Mouse (Mus musculus): ENCODE measurements around the gene Galnt10. TPM values are rescaled to one million over a fixed set of nuclear protein-coding genes. Genes with fewer than 3 reads are reported as not detected.

Galnt10 gene
- total RNA-seq, 2 experiments from 2014 or later = 47.0 to 51.6 TPM

DNA sequence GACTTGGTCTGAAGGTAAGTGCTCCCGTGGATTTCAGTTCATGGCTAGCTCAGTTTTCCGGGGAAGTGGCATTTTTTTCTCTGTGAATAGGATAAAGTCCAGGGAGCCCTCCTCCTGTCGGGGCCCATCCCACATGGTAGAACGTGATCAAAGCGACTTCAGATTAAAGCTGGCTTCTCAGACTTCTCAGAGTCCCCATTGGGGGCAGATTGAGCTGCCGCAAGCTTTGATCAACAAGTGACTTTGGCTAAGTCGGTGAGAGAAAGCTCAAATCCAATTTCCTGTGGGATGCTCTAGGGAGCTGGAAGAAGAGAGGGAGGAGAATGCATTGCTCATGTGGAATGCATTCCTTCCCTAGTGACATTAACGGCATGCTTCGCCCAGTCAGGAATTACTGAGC lies 10.1 kb upstream of the Galnt10 start:
- no peak for DNase-seq

DNA sequence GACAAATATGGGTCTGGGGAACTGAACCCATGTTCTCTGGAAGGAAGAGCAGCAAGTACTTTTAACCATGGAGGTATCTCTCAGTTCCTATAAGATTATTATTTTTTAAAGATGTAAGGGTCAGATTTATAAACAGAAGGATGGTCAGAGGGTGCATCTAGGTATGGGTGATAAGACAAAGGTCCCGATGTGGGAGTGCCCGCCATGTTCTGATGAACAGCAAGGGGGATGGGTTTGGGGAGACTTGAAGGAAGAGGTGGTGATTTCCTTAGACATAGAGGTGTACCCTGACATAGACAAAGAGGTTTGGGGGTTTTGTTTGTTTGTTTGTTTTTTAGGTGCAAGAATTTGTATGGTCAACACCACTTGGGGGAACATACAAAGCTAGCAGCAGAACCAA lies 1.6 kb upstream of the Galnt10 start:
- DNase-seq = no peak

DNA sequence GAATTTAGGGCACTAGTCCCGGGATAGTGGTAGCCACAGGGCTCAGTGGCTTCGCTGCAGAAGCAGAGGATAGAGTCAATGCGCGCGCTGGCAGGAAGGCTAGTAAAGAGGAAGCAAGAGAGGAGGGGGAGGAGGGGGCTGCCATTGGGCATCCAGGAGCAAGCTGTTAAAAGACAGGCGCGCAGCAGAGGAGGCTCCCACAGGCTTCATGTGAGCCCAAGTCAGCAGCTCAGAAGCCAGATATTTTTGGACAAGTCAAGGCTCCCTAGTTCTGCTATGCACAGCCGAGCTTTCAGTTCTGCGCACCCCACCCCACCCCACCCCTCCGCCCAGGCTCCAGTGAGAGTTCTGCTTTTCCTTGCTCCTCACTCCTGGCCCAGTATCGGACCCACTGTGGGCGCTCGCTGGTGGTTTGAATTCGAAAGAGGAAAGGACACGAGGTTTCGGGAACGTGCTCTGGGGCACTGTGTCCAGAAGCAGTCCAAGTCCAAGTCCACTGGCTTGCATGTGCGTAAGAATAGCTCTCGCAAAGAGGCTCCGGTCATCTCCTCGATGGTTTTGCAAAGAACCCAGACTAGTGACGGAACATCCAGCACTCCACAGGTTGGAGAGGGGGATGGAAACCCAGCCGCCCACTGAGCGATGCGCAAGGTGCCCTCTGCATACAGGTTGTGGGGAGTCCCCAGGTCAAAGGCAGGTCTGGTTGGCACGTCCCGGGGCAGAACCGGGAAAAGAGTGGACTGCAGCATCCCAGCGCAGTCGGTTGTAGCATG lies 811 bp upstream of the Galnt10 start:
- DNase-seq = peak; percentile 35 to 58

DNA sequence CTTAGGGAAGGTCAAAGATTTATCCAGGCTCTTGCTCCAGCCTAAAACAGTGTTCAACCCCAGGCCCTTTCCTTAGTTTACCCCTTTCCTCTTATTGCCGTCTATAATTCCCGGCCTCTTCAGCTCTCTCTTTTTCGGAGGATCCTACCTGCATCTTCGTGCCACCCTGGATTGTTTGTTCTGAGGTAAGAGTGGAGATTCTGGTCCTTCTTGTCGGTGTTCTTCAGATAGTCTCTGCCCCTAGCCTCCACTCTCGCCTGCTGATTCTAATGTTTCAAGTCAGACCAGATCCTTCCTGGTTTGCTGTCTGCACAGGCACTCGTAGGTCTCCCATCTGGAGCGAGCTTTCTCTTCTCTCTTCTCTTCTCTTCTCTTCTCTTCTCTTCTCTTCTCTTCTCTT lies 605 bp downstream of the Galnt10 start:
- peak in 1 of 2 experiments; percentile 16 for DNase-seq

DNA sequence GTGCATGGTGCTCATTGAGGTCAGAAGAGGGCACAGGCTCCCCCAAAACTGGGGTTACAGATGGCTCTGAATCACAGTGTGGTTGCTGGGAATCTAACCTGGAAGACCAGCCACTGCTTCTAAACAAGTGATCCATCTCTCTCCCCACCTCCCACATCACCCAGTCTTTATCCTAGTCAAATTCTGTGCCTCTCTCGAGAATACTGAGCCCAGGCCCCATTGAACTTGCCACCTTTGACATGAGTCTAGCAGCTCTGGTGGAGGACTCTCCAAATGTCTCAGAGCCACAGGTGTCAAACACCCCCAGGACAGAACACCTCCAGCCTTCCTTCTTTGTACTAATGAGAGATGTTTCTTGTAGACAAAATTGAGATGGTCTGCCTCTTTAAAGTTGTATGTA lies 1.2 kb downstream of the Galnt10 start:
- DNase-seq = no peak

DNA sequence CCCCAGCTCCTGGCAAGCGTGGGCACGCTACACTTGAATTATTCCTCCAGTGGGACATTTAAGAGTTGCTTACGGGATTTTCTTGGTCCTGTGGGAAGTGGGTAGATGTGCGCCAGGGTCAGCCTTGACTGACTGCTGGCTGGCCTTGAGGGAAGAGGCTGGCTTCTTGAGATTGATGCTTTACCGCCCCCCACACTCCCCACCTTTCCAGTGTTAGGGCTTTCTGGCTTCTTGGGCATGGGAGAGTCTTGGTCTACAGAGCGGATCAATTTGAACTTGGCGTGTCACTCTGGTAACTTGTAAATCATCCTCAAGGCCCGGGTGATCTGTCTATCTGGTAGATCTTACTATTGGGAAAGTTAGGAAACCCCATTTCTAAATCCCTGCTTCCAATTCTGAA lies 1.7 kb downstream of the Galnt10 start:
- peak; percentile 19 to 28 for DNase-seq

DNA sequence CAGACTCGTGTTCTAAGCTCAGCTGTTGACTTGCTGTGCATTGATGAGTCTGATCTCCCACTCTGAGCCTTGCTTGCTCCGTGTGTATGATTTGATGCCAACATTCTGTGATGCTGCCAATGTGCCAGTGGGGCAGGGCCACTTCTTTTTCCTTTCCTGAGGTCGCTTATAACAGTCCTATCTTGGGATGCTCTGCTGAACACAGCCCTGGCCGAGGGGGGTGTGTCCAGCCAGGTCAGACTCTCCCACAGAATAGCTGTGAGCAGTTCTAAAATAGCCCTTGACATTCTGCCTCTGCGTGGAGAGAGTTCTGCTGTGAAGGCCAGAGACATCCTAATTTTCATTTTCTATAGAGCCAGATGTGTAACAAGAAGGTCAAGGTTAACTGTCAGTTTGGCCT lies 2.2 kb downstream of the Galnt10 start:
- peak; percentile 59 to 62 for DNase-seq

DNA sequence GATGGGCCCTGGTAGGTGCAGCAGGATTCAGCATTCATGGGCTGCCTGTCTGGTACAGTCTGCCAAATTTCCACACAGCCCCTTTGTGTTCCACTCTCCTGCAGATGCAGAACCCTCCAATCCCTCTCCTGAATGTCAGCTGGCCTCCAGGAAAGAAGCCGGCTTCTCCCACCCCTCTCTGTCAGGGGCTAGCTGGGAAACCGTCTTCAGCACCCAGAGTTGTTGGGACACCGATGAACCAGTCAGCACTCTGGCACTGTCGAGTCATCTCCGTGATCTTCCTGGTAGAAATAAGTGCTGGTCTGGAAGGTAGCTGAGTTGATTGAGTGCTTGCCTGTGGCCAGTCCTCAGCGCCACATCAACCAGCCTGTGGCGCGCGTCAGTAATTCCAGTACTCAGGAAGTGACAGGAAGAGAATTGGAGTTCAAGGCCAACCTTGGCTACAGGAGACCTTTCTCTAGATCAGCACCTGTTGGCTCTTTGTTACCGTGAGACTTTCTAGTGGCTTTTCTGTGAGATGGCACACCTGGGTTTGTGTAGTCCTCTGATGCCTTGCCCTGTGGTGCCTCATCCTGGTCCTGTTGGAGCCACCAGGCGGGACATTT lies 3.1 kb downstream of the Galnt10 start:
- DNase-seq = no peak

DNA sequence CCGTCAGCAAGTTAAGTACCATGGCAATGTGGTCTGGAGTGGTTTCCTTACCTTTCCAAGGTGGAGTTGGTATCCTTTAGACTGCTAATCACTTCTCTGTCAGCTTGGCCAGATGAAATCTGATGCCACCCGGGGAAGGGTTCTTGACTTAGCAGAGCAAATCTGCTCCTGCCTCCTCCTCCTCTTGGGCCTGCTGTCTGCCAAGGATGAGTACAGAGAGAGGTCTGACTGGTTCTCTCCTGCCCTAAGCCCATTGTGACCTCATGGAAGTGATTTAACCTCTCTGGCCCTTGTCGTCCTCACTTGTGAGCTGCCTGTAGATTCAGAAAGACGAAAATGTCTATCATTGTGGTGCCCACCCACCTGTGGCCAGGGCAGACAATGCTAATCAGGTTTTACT lies 4.0 kb downstream of the Galnt10 start:
- no peak for DNase-seq

DNA sequence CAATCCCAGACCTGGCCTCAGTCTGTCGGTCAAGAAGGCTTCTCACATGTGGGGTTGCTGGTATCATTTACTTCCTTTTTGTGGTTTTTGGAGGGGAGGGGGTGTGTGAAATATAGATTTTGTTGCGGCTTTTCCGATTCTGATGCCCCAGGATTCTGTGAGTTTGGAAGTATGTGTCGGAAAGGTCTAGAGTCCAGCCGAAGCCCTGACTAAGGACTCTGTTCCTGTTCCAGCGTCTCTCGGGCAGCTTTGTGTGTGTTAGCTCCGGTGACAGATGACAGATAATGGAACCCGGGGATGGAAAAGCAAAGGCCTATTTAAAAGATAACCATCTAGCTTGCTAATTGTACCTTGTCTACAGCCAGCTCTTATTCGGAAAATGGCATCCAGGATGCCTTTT lies 4.4 kb downstream of the Galnt10 start:
- no peak for DNase-seq

DNA sequence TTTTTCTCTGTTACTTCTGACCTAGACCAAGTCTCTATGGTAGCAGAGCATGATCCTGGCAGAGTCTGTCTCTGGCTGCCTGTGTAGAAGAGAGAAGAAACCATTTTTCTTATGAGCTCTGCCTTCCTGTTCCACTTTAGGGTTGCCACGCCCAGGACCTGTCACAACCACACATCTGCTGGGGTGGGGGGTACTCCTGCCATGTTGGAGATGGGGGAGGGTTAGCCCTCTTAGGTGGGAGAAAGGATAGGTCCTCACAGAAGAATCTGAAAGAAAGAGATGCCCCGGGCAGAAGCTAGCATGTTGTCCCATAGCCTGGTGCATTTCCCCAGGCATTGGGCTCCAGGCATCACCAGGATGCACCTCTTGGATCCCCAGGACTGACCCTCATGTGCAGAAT lies 5.6 kb downstream of the Galnt10 start:
- DNase-seq = no peak

DNA sequence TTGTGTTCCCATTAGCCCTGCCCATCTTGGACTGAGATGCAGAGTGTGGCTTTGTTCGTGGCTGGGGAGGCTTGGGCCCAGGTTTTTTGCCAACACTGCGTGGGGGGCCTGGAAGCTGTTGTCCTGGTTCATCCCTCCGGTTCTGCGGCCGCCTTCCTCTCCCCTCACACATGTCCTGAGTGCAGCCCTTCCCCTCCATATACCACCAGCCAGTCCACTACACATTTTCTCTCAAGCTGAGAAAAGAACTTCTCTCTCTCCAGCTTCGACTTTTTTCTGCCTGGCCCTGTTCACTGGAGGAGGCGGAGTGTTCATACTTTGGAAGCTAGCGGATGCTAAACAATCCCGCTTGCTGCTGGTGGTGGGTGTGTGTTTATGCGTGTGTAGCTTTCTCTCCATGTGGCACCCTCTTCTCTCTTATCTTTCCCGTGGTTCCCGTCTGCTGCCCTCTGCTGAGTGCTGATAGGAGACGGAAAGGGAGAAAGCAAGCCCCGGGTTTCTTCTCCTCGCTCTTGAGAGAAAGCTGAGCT lies 6.1 kb downstream of the Galnt10 start:
- no peak for DNase-seq

DNA sequence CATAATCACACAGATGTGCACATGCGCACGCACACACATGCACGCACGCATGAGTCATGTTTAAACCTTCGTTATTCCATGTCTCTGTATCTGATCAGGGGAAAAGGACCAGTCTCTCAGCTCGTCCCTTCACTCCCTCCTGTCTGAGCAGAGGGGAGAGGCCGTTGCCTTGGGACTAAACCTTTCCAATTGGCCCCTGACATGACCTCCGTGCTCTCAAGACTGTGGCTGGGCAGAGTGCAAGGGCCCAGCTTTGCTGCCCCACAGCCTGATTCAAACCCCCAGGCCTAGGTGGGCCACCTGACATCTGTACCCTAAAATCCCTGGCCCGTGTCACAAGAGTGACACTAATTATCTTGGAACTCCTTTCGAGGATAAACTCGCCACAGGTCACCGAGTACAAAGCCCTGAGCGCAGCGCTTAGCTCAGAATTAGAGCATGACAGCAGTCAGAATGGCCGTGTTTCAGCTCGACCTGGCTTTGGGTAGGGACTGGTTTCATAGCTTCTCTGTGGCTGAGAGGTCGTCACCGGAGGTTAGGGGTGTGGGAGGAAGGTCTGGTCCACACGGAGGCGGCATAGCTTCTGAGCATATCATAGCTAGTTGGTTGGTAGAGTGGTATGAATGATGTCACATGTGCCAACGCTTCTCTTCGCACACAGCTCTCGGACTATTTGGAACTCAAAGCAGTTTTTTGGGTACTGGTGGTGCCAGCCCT lies 7.1 kb downstream of the Galnt10 start:
- DNase-seq = no peak

DNA sequence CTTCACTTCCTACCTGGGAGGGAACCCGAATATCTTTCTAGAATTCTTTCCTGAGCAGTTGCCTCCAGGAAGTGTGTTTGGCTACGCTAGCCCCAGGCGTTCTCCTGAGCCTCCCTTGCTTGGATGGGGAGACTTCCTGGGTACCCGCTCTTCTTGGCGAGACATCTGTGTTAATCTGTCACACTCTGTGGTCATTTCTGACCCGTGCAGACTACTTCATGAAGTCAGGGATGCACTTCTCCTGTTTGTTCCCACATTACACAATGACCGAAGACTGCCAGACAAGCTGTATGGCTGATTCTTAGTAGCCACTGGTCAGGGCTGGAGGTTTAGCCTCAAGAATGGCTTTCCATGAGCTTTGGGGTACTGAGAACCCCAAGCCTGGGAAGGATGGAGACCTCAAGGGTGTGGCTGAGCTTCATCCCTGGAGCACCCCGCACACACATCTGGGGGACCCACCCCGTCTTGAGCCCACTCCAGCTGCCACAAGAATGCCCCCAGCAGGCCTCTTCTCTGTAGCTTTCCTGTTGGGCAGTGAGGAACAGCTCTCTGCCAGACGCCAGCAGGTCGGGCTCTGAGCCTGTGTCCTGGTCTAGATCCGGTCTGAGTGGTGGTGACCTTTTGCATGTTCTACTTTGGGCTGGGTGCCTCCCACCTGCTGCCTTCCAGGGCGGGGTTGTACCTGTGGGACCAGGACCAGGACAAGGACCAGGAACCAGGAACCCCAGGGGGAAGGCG lies 7.8 kb downstream of the Galnt10 start:
- no peak for DNase-seq

DNA sequence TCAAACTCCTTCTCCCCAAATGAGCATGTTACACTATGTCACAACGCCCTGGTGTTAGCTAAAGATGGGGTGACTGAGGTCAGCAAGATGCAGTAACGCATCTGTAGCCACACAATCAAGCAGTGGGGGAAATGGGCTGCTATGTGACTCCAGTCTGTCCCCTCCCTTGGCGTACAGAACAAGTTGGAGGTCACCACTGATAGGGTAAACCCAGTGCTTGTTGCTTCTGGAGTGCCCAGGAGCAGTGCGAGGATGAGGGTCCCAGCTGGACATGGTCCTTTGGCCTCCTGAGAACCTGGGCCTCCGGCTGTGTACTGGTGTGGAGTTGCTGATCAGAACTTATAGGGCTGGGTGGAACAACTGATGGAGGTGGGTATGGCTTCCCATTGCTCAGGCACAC lies 8.6 kb downstream of the Galnt10 start:
- DNase-seq = no peak

DNA sequence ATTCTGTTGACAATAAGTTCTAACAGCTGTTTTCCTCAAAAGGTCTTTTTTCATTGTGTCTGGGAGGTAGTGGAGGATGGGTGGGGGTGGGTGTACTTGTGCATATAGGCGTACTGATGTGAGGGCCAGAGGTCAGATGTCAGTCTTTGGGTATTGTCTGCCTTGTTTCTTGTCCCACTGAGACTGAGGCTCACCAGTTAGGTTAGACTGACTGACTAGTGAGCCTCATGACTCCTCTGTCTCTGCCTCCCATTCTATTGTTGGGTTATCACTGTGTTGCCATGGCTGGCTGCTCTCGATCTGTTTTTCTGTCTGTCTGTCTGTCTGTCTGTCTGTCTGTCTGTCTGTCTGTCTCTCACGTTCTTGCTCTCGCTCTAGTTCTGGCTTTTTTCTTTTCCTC lies 9.1 kb downstream of the Galnt10 start:
- no peak for DNase-seq

DNA sequence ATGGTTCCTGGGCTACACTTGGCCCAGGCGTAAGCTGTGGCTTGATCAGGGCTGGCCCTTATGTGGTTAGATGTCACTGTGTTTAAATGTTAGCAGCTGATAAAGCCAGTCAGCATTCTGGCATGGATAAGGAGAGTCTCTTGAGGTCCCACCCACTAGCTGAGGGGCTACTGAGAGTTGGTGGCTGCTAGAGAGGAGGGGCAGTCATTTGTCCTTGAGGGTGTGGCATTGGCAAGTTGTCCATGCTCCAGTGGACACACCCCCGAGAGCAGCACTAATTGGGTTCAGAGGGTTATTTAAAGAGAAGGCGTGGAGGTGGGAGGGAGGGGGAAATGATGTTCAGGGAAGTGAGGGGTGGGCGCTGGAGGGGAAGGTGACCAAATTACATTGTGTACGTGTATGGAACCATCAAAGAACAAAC lies 9.7 kb downstream of the Galnt10 start:
- DNase-seq = no peak

DNA sequence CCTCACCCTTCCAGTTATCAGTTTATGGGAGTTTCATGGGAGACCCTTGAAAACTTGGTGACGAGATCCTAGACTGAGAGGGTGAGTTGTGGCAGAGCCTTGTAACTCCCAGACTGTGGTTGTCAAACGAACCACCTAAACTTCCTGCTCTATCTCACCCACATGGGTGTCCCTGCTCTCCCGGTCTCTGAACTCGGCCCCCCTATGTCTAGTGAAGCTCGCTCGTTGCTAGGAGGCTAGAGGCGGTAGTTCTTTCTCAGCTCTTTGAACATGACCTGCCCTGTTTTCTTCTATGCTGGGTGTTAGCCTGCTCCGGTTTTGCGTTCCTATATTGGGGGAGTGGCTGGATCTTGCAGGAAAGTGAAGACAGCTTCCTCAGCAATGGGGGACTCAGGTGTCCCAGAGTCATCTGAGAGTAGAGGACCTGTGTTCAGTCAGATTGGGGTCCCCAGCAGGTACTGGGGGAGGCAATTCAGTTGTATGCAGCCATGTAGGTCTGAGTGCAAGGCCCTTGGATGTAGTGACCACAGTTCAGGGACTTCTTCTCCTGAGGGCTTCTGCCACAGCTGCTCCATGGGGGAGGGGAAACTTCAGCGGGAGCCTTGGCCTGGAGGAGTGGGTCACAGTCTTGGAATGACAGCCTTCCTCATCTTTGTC lies 10.6 kb downstream of the Galnt10 start:
- no peak for DNase-seq

DNA sequence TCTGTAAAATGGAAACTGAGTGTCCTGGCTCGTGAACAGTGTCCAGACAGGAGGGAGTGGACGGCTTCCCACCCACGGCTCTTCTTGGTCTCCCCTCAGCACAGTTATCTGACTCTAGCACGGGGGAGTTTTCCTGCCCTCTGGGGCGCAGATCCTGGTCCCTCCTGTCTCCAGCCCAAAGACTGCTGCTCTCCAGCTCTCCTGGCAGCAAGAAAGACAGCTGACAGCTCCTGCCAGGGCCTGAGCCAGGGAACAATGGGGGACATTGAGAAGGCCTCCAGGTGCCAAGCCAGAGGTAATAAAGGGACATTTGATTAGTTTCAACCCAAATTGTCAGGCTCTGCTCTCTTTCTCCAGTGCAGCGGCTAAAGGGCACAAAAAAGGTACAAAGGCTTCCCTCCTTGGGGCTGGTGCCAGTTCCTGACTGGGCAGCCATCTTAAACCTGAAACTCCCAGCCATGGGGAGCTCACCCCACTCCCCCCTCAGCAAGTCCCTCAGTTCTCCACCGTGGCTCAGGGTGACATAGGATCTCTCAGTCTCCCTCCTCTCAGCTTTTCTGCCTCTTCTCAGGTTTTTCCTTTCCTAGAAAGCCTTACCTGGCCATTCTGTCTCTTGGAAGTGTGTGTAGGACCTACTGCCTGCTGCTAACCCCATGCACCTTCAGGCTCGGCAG lies 11.5 kb downstream of the Galnt10 start:
- DNase-seq = no peak

DNA sequence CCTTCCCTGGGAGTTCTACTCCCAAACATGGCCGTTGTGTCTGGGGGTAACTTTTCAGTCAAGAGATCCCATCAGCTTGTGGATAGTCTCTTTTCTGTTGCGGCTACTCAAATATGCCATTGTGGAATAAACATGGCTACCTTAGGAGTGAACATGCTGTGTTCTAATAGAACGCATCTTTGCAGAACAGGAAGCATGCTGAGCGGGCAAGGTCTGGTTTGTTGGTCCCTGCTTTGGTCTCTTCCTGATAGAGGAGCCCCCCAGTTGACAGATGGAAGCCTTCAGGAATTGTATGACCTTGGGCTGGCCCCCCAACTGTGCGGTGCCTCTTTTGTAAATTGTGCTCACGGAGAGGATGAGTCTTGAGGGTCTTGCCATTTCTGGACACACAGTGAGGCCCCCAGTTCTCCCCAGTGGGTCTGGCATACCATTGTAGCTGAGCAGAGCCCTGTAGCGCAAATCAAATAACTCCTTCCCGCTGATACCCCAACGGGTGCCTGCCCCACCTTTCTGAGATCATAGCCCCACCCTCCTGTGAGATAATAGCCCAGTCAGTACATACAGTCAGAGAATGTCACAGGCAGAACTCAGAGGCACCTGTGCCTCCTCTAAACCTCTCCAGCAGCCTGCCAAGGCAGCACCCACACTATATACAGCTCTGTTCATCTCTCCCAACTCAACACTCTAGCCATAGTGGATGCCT lies 12.3 kb downstream of the Galnt10 start:
- no peak for DNase-seq

DNA sequence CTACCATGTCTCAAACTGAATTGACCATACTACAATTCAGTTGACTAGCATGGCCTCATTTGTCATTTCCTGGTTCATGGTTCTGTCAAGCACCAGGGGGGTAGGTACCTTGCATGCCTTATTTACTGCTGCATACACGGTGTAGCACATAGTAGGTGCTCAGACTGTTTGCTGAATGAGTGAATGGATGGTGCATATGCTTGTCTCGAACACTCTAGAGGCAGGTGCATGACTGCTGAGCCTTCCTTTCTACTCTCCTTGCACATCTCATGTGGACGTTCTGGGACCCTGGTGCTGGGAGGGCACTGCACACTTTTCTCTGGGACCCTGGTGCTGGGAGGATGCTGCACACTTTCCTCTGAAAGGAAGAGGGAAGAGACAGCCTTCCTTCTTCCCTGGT lies 13.0 kb downstream of the Galnt10 start:
- no peak for DNase-seq
